Mouse (Mus musculus) liver, embryonic 14.5 days (tissue): ENCODE measurements around the gene Stx12.

Experiments
- CTCF ChIP-seq: IDR thresholded peaks from 2 replicates; pipeline ENCODE4 v1.5.1; 2016; ENCODE audit warnings: antibody characterized with exemption, low read depth, control low read depth
- EP300 ChIP-seq: IDR thresholded peaks from 2 replicates; pipeline ENCODE4 v1.6.1; 2016; ENCODE audit warnings: antibody characterized with exemption, low read depth

DNA sequence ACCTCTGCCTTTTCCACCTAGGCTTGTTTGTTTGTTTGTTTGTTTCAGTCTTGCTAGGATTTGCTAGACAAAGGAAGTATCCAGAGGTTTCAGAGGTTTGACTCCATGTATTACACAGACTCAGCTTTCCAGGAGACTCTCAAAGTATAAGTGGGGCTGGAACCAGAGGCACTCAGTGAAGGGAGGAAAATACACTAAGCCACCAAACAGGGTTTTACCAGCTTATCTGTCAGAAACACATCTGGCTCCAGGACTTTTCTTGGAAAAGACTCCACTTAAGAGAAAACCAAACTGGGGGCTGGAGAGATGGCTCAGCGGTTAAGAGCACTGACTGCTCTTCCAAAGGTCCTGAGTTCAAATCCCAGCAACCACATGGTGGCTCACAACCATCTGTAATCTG lies 23.4 kb downstream of the Stx12 start:
- TF ChIP-seq CTCF (no peak), EP300 (no peak)
